Mouse (Mus musculus) splenic B cell, adult 2 months (primary cell): ENCODE measurements around the gene Retreg1.

Source experiments
- DNase-seq: peaks from one replicate; pipeline ENCODE4 v3.0.0-alpha.2; 2011; ENCODE audit warnings: low read depth, low spot score
- H3K27me3 ChIP-seq: 2 replicates; pipeline ENCODE4 v1.6.1; 2012; ENCODE audit warnings: mild to moderate bottlenecking, low read length, moderate library complexity, mixed read lengths; ENCODE audit not compliant: control insufficient read depth, poor library complexity, insufficient read depth, severe bottlenecking
- H3K36me3 ChIP-seq: 2 replicates; pipeline ENCODE4 v1.6.1; 2012; ENCODE audit warnings: mild to moderate bottlenecking, low read length, moderate library complexity, mixed read lengths; ENCODE audit not compliant: control insufficient read depth, poor library complexity, insufficient read depth, severe bottlenecking

Gene Retreg1

DNA sequence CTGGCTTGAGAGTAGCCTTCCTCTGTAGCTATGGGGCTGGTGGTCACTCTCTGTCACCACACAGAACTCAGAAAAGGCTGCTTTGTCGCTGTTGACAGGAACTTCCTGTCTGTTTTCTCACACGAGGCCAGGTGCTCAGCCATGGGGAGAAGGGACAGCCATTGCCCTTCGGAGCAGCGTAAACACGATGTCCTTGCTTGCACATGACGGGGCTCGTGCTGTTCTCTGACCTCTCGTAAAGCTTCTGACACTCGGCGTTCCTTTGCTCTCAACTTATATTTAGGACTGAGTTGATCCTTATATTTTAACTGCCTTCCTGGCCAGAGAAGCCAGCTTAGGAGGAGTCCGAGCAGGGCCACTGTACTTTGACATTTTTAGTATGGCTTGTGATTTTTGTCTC lies 86.5 kb downstream of the Retreg1 start:
- H3K36me3 ChIP-seq, result no peaks in the 10 kb centered on the region
- H3K27me3 ChIP-seq, result no peaks in the 10 kb centered on the region
- no peak for DNase-seq

DNA sequence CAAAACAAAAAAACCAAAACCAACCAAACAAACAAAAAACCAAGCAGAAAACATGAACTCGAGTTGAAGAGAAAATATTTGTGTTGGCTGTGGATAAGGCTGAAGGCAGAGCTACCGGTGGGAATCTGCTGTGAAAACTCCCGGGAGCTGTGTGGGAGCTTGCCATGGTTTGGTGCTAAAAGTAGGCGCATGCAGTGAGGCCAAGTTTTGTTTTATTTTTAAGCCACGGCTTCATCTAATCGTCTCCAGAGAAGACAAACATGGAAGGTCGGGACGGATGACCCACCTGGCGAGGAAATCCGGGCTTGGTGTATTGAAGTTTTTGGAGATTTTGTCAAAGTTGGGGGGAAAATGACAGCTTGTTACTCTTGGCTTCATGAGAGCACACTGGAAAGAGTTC lies 87.0 kb downstream of the Retreg1 start:
- H3K27me3 ChIP-seq, result no peaks in the 10 kb centered on the region
- no peaks in the 10 kb centered on the region for H3K36me3 ChIP-seq
- no peak for DNase-seq

DNA sequence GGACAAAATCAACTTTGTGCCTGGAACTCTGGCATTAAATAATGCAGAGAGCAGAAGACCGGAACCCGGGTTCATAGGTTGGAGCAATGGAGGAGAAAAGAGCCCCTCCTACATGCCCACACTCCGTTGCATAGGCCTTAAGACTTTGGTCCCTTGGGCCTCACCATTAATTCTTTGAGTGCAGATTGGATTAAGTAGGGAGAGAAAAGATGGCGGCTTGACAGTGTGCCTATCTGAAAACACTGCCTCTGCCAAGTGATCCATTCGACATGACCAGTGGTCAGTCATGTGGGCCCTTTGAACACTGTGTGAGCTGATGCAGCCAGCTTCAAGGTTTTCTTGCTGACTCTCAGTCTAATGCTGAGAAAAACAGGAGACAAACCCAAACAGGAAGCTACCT lies 87.7 kb downstream of the Retreg1 start:
- H3K36me3 ChIP-seq, result no peaks in the 10 kb centered on the region
- H3K27me3 ChIP-seq, result no peaks in the 10 kb centered on the region
- no peak for DNase-seq

- no peaks in the 10 kb centered on the region for H3K27me3 ChIP-seq
- DNase-seq, result no peak
- no peaks in the 10 kb centered on the region; the same call in 1 of the 2 replicates for H3K36me3 ChIP-seq
These were observed 89.5 kb downstream of the Retreg1 start for GRCm38 (mm10) chr15:25932497-25932896.

GRCm38 (mm10) chr15:25932937-25933684 lies 90.1 kb downstream of the Retreg1 start:
- DNase-seq, result no peak
- no peaks in the 10 kb centered on the region for H3K27me3 ChIP-seq
- no peaks in the 10 kb centered on the region; the same call in 1 of the 2 replicates for H3K36me3 ChIP-seq

- Histone ChIP-seq H3K36me3 (no peaks in the 10 kb centered on the region; the same call in 1 of the 2 replicates), H3K27me3 (no peaks in the 10 kb centered on the region)
- DNase-seq, result no peak
These were observed 90.7 kb downstream of the Retreg1 start for GRCm38 (mm10) chr15:25933685-25934108.

- H3K36me3 ChIP-seq, result no peaks in the 10 kb centered on the region; the same call in 1 of the 2 replicates
- no peak for DNase-seq
- H3K27me3 ChIP-seq, result no peaks in the 10 kb centered on the region
These were observed 91.4 kb downstream of the Retreg1 start for GRCm38 (mm10) chr15:25934411-25934810.

DNA sequence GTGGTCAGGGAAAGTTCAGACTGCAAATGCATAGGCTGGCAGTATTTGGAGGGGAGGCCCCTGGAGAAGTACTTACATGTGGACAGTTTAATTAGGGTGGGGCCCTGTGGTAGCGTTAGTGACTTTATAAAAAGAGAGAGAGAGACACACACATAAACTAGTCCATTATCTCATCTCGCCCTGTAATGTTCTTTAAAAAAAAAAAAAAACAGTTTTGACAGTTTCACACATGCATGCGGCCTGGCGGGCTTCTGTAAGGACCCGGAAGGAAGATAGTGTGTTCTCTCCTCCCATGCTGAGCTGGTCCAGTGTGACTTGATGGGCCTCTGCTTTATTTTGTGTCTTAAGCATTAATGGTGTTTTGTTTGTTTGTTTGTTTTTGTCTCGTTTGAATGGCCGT lies 95.5 kb downstream of the Retreg1 start:
- DNase-seq, result no peak
- no peaks in the 10 kb centered on the region for H3K27me3 ChIP-seq
- H3K36me3 ChIP-seq, result no peaks in the 10 kb centered on the region; the same call in 1 of the 2 replicates

DNA sequence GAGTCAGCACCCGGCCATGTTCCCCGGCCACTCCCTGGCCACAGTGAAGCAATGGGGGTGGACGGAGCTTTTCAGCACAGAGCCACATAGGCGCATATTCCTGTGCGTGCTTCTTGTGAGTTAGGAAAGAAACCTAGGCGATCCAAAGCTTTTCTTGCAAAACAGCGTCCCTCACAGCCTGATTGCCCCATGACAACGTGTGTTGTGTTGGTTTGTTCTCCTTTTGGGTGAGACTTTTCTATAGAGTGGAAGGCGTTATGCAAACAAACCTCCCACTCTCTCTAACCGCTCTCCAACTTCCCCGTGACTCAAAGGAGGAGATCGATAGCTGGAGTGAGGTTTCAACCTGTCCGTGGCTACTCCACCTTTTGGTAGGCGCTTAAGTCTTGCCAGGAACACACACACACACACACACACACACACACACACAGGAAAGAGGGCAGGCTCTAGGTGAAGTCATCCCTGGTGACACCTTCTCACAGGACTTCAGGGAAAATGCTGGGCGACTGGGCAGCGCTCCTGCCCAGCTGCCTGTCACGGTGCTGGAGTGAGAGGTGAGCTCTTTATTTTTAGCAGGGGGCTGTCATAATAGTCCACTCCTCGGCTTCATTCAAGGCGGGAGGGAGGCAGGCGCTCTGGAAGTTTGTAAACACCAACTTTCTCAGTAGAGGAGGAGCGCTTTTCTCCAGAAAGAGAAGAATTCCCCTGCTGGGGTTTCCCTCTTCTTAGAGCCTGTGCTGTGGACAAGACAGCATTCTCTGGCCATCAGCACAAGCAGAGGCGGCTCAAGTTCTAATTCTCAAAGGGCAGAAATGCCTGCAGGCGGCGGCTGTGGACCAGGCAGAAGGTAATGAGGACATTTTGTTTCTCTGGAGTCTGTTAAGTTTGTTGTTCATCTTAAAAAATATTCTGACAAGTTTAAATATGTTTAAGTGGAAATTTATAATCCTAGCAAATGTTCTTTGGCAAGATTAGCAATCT lies 97.7 kb downstream of the Retreg1 start:
- H3K27me3 ChIP-seq, result no peaks in the 10 kb centered on the region
- DNase-seq, result no peak
- H3K36me3 ChIP-seq, result peaks cover 2% of the 10 kb centered on the region; the same call in 1 of the 2 replicates

DNA sequence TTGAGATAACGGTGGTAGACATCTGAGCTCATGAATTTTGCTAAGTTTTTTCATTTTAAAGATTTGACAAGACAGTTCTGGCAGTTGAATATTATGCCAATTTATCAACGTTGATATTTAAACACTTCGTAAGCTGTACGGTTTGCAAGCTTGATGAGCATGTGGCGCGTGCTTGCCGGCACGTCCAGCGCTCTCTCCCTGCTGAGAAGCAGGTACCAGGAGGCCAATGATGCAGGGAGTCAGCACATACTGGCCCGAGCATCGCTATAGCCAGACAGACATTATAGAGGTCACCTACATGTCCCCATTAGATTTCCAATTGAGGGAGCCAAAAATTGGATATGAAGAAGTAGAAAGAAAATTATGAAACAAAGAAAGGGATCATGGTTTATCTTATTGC lies 98.5 kb downstream of the Retreg1 start:
- H3K27me3 ChIP-seq, result no peaks in the 10 kb centered on the region
- H3K36me3 ChIP-seq, result peaks cover 2% of the 10 kb centered on the region; the same call in 1 of the 2 replicates
- no peak for DNase-seq

GRCm38 (mm10) chr15:25942415-25942814 lies 99.4 kb downstream of the Retreg1 start:
- Histone ChIP-seq H3K27me3 (no peaks in the 10 kb centered on the region), H3K36me3 (0 out of 2 replicates have a peak, but pooled peaks cover 2% of the 10 kb centered on the region)
- DNase-seq, result no peak

GRCm38 (mm10) chr15:25943386-25944137 lies 100.6 kb downstream of the Retreg1 start:
- no peak for DNase-seq
- Histone ChIP-seq H3K27me3 (no peaks in the 10 kb centered on the region), H3K36me3 (0 out of 2 replicates have a peak, but pooled peaks cover 2% of the 10 kb centered on the region)

DNA sequence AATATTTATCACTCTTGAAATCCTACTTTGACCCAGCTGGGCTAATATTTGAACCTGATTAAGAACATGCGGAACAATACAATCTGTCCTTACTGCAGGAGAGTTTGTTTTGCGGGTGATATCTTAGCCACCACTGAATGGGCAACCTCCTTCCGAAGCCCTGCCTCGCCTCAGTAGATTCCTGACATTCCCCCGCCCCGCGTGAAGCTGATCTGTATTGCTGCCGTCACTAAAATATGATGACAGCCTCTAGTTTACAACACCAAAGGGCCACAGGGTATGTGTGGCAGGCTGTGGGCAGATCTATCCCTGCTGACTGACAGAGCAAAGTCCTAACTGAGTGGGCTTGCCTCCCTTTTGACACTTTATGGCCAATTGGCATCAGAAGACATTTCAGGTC lies 102.2 kb downstream of the Retreg1 start:
- DNase-seq, result no peak
- Histone ChIP-seq H3K27me3 (no peaks in the 10 kb centered on the region), H3K36me3 (0 out of 2 replicates have a peak, but pooled peaks cover 2% of the 10 kb centered on the region)

GRCm38 (mm10) chr15:25946482-25946881 lies 103.5 kb downstream of the Retreg1 start:
- no peak for DNase-seq
- no peaks in the 10 kb centered on the region for H3K27me3 ChIP-seq
- H3K36me3 ChIP-seq, result 0 out of 2 replicates have a peak, but pooled peaks cover 2% of the 10 kb centered on the region
